Mouse (Mus musculus) hindbrain, embryonic 12.5 days (tissue): ENCODE results near the gene Slc6a17. TPM values are rescaled to one million over a fixed set of nuclear protein-coding genes. Genes with fewer than 3 reads are reported as not detected.
A peak's percentile ranks its signal among the peaks of the same experiment; 100 is the strongest.

Experiments used
- ATAC-seq: fragments of 200-750 bp; cut with Nextera tagmentation; 2 replicates; pipeline ENCODE4 v1.8.0; 2017; ENCODE audit warnings: moderate TSS enrichment; ENCODE audit not compliant: low FRiP score
- H3K27ac ChIP-seq: fragments of 300-500 bp; sonication (generic); 2 replicates; pipeline ENCODE4 v1.5.1; 2016; ENCODE audit warnings: mild to moderate bottlenecking
- H3K27me3 ChIP-seq: fragments of 300-500 bp; sonication (generic); 2 replicates; pipeline ENCODE4 v1.6.1; 2016; ENCODE audit warnings: mild to moderate bottlenecking
- H3K36me3 ChIP-seq: fragments of 300-500 bp; sonication (generic); 2 replicates; pipeline ENCODE4 v1.6.1; 2016; ENCODE audit warnings: mild to moderate bottlenecking
- H3K4me1 ChIP-seq: fragments of 300-500 bp; sonication (generic); 2 replicates; pipeline ENCODE4 v1.6.1; 2016
- H3K4me2 ChIP-seq: fragments of 300-500 bp; sonication (generic); replicated peaks from 2 replicates; pipeline ENCODE4 v1.6.1; 2016; ENCODE audit warnings: mild to moderate bottlenecking
- H3K4me3 ChIP-seq: fragments of 300-500 bp; sonication (generic); 2 replicates; pipeline ENCODE4 v1.5.1; 2016; ENCODE audit warnings: mild to moderate bottlenecking
- H3K9ac ChIP-seq: fragments of 300-500 bp; sonication (generic); 2 replicates; pipeline ENCODE4 v1.6.1; 2016; ENCODE audit warnings: mild to moderate bottlenecking, moderate library complexity
- H3K9me3 ChIP-seq: fragments of 300-500 bp; sonication (generic); replicated peaks from 2 replicates; pipeline ENCODE4 v1.6.1; 2016; ENCODE audit warnings: mild to moderate bottlenecking
- WGBS: fragments of 180-500 bp; shearing (Covaris S2); methylation state at CpG from one replicate; pipeline ENCODE4 v1.1.7; 2016; 5-methylcytosine and 5-hydroxymethylcytosine counted together
- polyA plus RNA-seq: library from polyadenylated mRNA; unstranded; fragments of >200 nt; fragmentation: Nextera tagmentation; extraction: Ambion mirVana; gene quantifications from 2 replicates; pipeline ENCODE4 v1.2.1, GENCODE M21; 2016

The Slc6a17 gene
- polyA plus RNA-seq, 1 experiment from 2014 or later = 5.6 TPM

DNA sequence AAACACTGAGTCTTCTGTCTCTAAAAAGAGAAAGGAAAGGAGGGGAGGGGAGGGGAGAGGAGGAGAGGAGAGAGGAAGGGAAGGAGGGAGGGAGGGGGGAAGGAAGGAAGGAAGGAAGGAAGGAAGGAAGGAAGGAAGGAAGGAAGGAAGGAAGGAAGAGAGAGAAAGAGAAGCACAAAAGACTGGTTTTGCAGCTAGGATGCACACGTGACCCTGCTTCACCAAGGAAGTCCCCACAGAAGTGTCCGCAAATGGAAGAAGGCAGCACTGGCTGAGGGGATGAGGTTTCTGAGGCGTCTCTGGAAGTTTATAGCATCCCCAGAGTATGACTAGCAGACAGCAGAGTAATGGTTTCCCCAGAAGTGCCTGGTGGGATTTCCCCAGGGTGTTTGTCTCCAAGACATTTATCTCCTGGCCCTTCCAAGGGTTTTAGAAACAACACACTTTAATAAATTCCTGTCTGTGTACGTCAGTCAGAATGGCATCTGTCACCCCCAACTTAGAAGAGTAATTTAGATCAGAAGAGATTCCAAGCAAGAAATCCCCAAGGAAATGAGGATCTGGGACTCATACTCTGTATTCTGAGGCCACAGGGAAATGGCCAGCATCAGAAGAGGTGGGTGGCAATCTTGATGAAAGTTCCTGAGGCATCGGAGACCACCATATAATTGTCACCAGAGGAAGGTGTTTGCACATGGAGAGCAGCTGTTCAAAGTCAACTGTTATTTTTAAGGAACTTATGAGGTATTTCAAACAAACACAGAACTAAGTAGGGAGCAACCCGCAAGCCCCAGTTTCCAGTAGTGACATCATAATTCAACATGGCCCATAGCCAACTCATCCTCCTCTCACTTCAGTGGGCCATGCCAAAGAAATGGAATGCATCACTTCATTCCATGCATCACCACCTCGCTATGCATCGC is 25.6 kb upstream of the Slc6a17 start:
- Histone ChIP-seq H3K36me3 (no peaks in the 10 kb centered on the region), H3K9me3 (no peaks in the 10 kb centered on the region), H3K27ac (no peak overlapping the region), H3K4me2 (no peak overlapping the region), H3K4me3 (no peak overlapping the region), H3K9ac (no peak overlapping the region), H3K4me1 (no peaks in the 10 kb centered on the region), H3K27me3 (peaks cover 6% of the 10 kb centered on the region; the same call in 1 of the 2 replicates)
- 77% methylated on average over 8 of the region's 8 CpGs for WGBS
- no peak for ATAC-seq

GRCm38 (mm10) chr3:107542584-107542983 is 24.8 kb upstream of the Slc6a17 start:
- H3K9ac ChIP-seq = no peak overlapping the region
- H3K36me3 ChIP-seq = no peaks in the 10 kb centered on the region
- H3K4me2 ChIP-seq = no peak overlapping the region
- H3K9me3 ChIP-seq = no peaks in the 10 kb centered on the region
- H3K4me1 ChIP-seq = peaks cover under 1% of the 10 kb centered on the region; the same call in 1 of the 2 replicates
- H3K27me3 ChIP-seq = peaks cover 6% of the 10 kb centered on the region; the same call in 1 of the 2 replicates
- no peak overlapping the region for H3K27ac ChIP-seq
- no peak overlapping the region for H3K4me3 ChIP-seq
- 65% methylated on average over 4 of the region's 4 CpGs for WGBS
- ATAC-seq = no peak

GRCm38 (mm10) chr3:107537504-107537889 is 19.7 kb upstream of the Slc6a17 start:
- WGBS = 33% methylated on average over 8 of the region's 8 CpGs
- H3K36me3 ChIP-seq = no peaks in the 10 kb centered on the region
- H3K4me1 ChIP-seq = peaks cover 18% of the 10 kb centered on the region; the same call in 1 of the 2 replicates
- peak overlapping the region; percentile 77 for H3K27ac ChIP-seq
- peaks cover 9% of the 10 kb centered on the region; the same call in 1 of the 2 replicates for H3K27me3 ChIP-seq
- H3K4me2 ChIP-seq = peak overlapping the region; percentile 50
- H3K9ac ChIP-seq = peak overlapping the region; percentile 53
- ATAC-seq = peak; percentile 49
- no peak overlapping the region for H3K4me3 ChIP-seq
- H3K9me3 ChIP-seq = no peaks in the 10 kb centered on the region

- H3K4me2 ChIP-seq = peak overlapping the region; percentile 50
- ATAC-seq = peak; percentile 79
- H3K4me1 ChIP-seq = peaks cover 18% of the 10 kb centered on the region; the same call in 1 of the 2 replicates
- no peaks in the 10 kb centered on the region for H3K36me3 ChIP-seq
- peak overlapping the region; percentile 77 for H3K27ac ChIP-seq
- 5% methylated on average over 17 of the region's 17 CpGs for WGBS
- peak overlapping the region; percentile 53 for H3K9ac ChIP-seq
- H3K9me3 ChIP-seq = no peaks in the 10 kb centered on the region
- peak overlapping the region; percentile 19 for H3K4me3 ChIP-seq
- H3K27me3 ChIP-seq = peaks cover 9% of the 10 kb centered on the region; the same call in 1 of the 2 replicates
Measured at GRCm38 (mm10) chr3:107536810-107537503, 19.1 kb upstream of the Slc6a17 start.

GRCm38 (mm10) chr3:107534951-107535350 is 17.1 kb upstream of the Slc6a17 start:
- H3K27me3 ChIP-seq = peaks cover 6% of the 10 kb centered on the region; the same call in 1 of the 2 replicates
- peaks cover 18% of the 10 kb centered on the region; the same call in 1 of the 2 replicates for H3K4me1 ChIP-seq
- 85% methylated on average over 7 of the region's 7 CpGs for WGBS
- no peak overlapping the region for H3K9ac ChIP-seq
- no peaks in the 10 kb centered on the region for H3K36me3 ChIP-seq
- no peaks in the 10 kb centered on the region for H3K9me3 ChIP-seq
- H3K27ac ChIP-seq = no peak overlapping the region
- H3K4me2 ChIP-seq = no peak overlapping the region
- H3K4me3 ChIP-seq = no peak overlapping the region
- no peak for ATAC-seq

GRCm38 (mm10) chr3:107533532-107533931 is 15.7 kb upstream of the Slc6a17 start:
- no peak for ATAC-seq
- H3K4me3 ChIP-seq = no peak overlapping the region
- no peak overlapping the region for H3K9ac ChIP-seq
- H3K27me3 ChIP-seq = peaks cover 4% of the 10 kb centered on the region; the same call in 1 of the 2 replicates
- H3K36me3 ChIP-seq = no peaks in the 10 kb centered on the region
- H3K4me1 ChIP-seq = peaks cover 26% of the 10 kb centered on the region
- no peak overlapping the region for H3K4me2 ChIP-seq
- no peaks in the 10 kb centered on the region for H3K9me3 ChIP-seq
- WGBS = 70% methylated on average over 4 of the region's 4 CpGs
- H3K27ac ChIP-seq = no peak overlapping the region

- peaks cover 15% of the 10 kb centered on the region for H3K4me1 ChIP-seq
- H3K4me3 ChIP-seq = no peak overlapping the region
- H3K4me2 ChIP-seq = no peak overlapping the region
- no peak overlapping the region for H3K9ac ChIP-seq
- WGBS = 85% methylated on average over 5 of the region's 5 CpGs
- H3K36me3 ChIP-seq = no peaks in the 10 kb centered on the region
- no peak for ATAC-seq
- no peaks in the 10 kb centered on the region for H3K27me3 ChIP-seq
- H3K9me3 ChIP-seq = no peaks in the 10 kb centered on the region
- no peak overlapping the region for H3K27ac ChIP-seq
Measured at GRCm38 (mm10) chr3:107530581-107530980, 12.8 kb upstream of the Slc6a17 start.

GRCm38 (mm10) chr3:107529182-107529581 is 11.4 kb upstream of the Slc6a17 start:
- 78% methylated on average over 5 of the region's 5 CpGs for WGBS
- Histone ChIP-seq H3K36me3 (no peaks in the 10 kb centered on the region), H3K9ac (no peak overlapping the region), H3K27me3 (no peaks in the 10 kb centered on the region), H3K4me2 (no peak overlapping the region), H3K27ac (peak overlapping the region; percentile 72), H3K4me1 (peaks cover 15% of the 10 kb centered on the region), H3K9me3 (no peaks in the 10 kb centered on the region), H3K4me3 (no peak overlapping the region)
- peak; percentile 51 for ATAC-seq

- 26% methylated on average over 9 of the region's 9 CpGs for WGBS
- H3K27me3 ChIP-seq = no peaks in the 10 kb centered on the region
- ATAC-seq = peak; percentile 86
- H3K4me3 ChIP-seq = no peak overlapping the region
- H3K4me2 ChIP-seq = peak overlapping the region; percentile 23
- H3K9me3 ChIP-seq = no peaks in the 10 kb centered on the region
- no peak overlapping the region for H3K9ac ChIP-seq
- peaks cover 15% of the 10 kb centered on the region for H3K4me1 ChIP-seq
- H3K27ac ChIP-seq = peak overlapping the region; percentile 72
- no peaks in the 10 kb centered on the region for H3K36me3 ChIP-seq
Measured at GRCm38 (mm10) chr3:107528401-107529118, 10.7 kb upstream of the Slc6a17 start.

- no peak for ATAC-seq
- Histone ChIP-seq H3K27ac (no peak overlapping the region), H3K27me3 (peaks cover 14% of the 10 kb centered on the region), H3K9me3 (no peaks in the 10 kb centered on the region), H3K4me2 (no peak overlapping the region), H3K4me3 (no peak overlapping the region), H3K36me3 (no peaks in the 10 kb centered on the region), H3K4me1 (peaks cover 15% of the 10 kb centered on the region), H3K9ac (no peak overlapping the region)
- 45% methylated on average over 6 of the region's 6 CpGs for WGBS
Measured at GRCm38 (mm10) chr3:107524547-107524946, 6.7 kb upstream of the Slc6a17 start.

GRCm38 (mm10) chr3:107520931-107521330 is 3.1 kb upstream of the Slc6a17 start:
- 72% methylated on average over 5 of the region's 5 CpGs for WGBS
- H3K27me3 ChIP-seq = peaks cover 49% of the 10 kb centered on the region
- peaks cover 14% of the 10 kb centered on the region for H3K4me1 ChIP-seq
- H3K4me2 ChIP-seq = no peak overlapping the region
- H3K36me3 ChIP-seq = no peaks in the 10 kb centered on the region
- H3K9ac ChIP-seq = no peak overlapping the region
- H3K9me3 ChIP-seq = no peaks in the 10 kb centered on the region
- no peak overlapping the region for H3K27ac ChIP-seq
- no peak overlapping the region for H3K4me3 ChIP-seq
- ATAC-seq = no peak
